ENCODE assay signal across 9 mouse cellular contexts in genomic region chr17:33539106-33539675, GRCm38 (mm10). TPM values are rescaled to one million over a fixed set of nuclear protein-coding genes. Genes with fewer than 3 reads are reported as not detected.
DNase-seq lines count a peak whose midpoint lies in the region; ATAC-seq and TF ChIP-seq lines count a peak whose summit lies in the region.
"Had no signal": no experiment of that assay in that cellular context is flagged by ENCODE, and none has a peak within 500 bp of the region (broad histone marks: within the 10 kb centered on the region; RNA-seq: fewer than 3 reads in every experiment).

No protein-coding gene starts in this region.

- TF ChIP-seq EP300 in lung, postnatal 0 days (IDR thresholded peaks at IDR 0.05), result no peak
- no peak for TF ChIP-seq EP300 in stomach, postnatal 0 days (optimal IDR thresholded peaks at IDR 0.05)

- peaks cover 18% of the 10 kb centered on the region for H3K36me3 ChIP-seq in forebrain, embryonic 15.5 days
- no peaks in the 10 kb centered on the region; the same call in 1 of the 2 replicates for H3K36me3 ChIP-seq in forebrain, embryonic 11.5 days (ENCODE audit: control insufficient read depth, insufficient read depth, low read length)
- peaks cover 2% of the 10 kb centered on the region; the same call in 1 of the 2 replicates for H3K36me3 ChIP-seq in midbrain, embryonic 11.5 days (ENCODE audit: control insufficient read depth, insufficient read depth, low read length)
- H3K36me3 ChIP-seq in midbrain, embryonic 16.5 days (ENCODE audit: control insufficient read depth, insufficient read depth, low read length), result peaks cover 15% of the 10 kb centered on the region
- peaks cover 36% of the 10 kb centered on the region for H3K36me3 ChIP-seq in lung, postnatal 0 days (ENCODE audit: insufficient read depth, low read length)
- H3K36me3 ChIP-seq in stomach, postnatal 0 days (ENCODE audit: control insufficient read depth, insufficient read depth, low read length), result 0 out of 2 replicates have a peak, but pooled peaks cover 4% of the 10 kb centered on the region

- 0 out of 2 replicates have a peak, but pooled peaks have one; percentile 13 for ATAC-seq in forebrain, embryonic 15.5 days (replicated peaks)
- no peak for ATAC-seq in forebrain, embryonic 11.5 days (replicated peaks; ENCODE audit: low FRiP score)
- no peak for ATAC-seq in midbrain, embryonic 11.5 days (ENCODE audit: low FRiP score)
- ATAC-seq in midbrain, embryonic 16.5 days, result no peak
- ATAC-seq in cerebellum, adult (ENCODE audit: insufficient number of reproducible peaks, low FRiP score, low TSS enrichment), result peak; percentile 15; the same call in 1 of the 2 replicates
- peak; percentile 58; the same call in 1 of the 2 replicates for ATAC-seq in lung, postnatal 0 days
- ATAC-seq in stomach, postnatal 0 days (ENCODE audit: low FRiP score, low TSS enrichment), result no peak

- intact Hi-C loops in heart, postnatal 14 days (cut with DNase I), result loop anchor here (1.0 to 10.0 kb wide), 2 partner anchors 100 to 266 kb away; no protein-coding TSS in a partner anchor

- 90% methylated on average over 3 of the region's 3 CpGs for WGBS in forebrain, embryonic 15.5 days
- WGBS in forebrain, embryonic 11.5 days, result 91% methylated on average over 3 of the region's 3 CpGs
- 93% methylated on average over 3 of the region's 3 CpGs for WGBS in midbrain, embryonic 11.5 days
- 95% methylated on average over 3 of the region's 3 CpGs for WGBS in midbrain, embryonic 16.5 days
- WGBS in lung, postnatal 0 days, result 89% methylated on average over 3 of the region's 3 CpGs
- WGBS in stomach, postnatal 0 days, result 88% methylated on average over 3 of the region's 3 CpGs

- H3K4me1 ChIP-seq in forebrain, embryonic 15.5 days, result no peaks in the 10 kb centered on the region
- H3K4me1 ChIP-seq in forebrain, embryonic 11.5 days (replicated peaks; ENCODE audit: control insufficient read depth, insufficient read depth, low read length), result no peaks in the 10 kb centered on the region
- H3K4me1 ChIP-seq in midbrain, embryonic 11.5 days (ENCODE audit: control insufficient read depth, insufficient read depth, low read length), result no peaks in the 10 kb centered on the region
- no peaks in the 10 kb centered on the region for H3K4me1 ChIP-seq in midbrain, embryonic 16.5 days (ENCODE audit: control insufficient read depth, insufficient read depth, low read length)
- no peaks in the 10 kb centered on the region for H3K4me1 ChIP-seq in lung, postnatal 0 days (ENCODE audit: insufficient read depth, low read depth, low read length)
- no peaks in the 10 kb centered on the region for H3K4me1 ChIP-seq in stomach, postnatal 0 days (replicated peaks; ENCODE audit: control insufficient read depth, insufficient read depth)
- H3K4me1 ChIP-seq: heart, embryonic 15.5 days had no signal

- peak; percentile 88 for TF ChIP-seq CTCF in lung, postnatal 0 days (IDR thresholded peaks at IDR 0.05)
- peak; percentile 86 for TF ChIP-seq CTCF in stomach, postnatal 0 days (IDR thresholded peaks at IDR 0.05; ENCODE audit: low read depth)

- DNase-seq in forebrain, embryonic 11.5 days (ENCODE audit: low spot score), result no peak
- peak; percentile 92 for DNase-seq in midbrain, embryonic 11.5 days (ENCODE audit: low spot score, missing footprints)
- DNase-seq in heart, postnatal 14 days, result peak; percentile 44 to 61
- DNase-seq in lung, postnatal 0 days (ENCODE audit: low spot score), result peak; percentile 64
- peak; percentile 38 for DNase-seq in stomach, postnatal 0 days (ENCODE audit: low spot score)

- no peak overlapping the region for H3K9ac ChIP-seq in forebrain, embryonic 15.5 days (replicated peaks)
- no peak overlapping the region for H3K9ac ChIP-seq in forebrain, embryonic 11.5 days (ENCODE audit: low read length)
- no peak overlapping the region for H3K9ac ChIP-seq in midbrain, embryonic 11.5 days (ENCODE audit: low read length)
- no peak overlapping the region for H3K9ac ChIP-seq in midbrain, embryonic 16.5 days (ENCODE audit: low read depth, low read length)
- no peak overlapping the region for H3K9ac ChIP-seq in lung, postnatal 0 days (replicated peaks; ENCODE audit: low read depth)
- H3K9ac ChIP-seq in stomach, postnatal 0 days (ENCODE audit: low read length), result no peak overlapping the region
- H3K9ac ChIP-seq: heart, embryonic 15.5 days had no signal

- no peaks in the 10 kb centered on the region for H3K9me3 ChIP-seq in forebrain, embryonic 15.5 days
- H3K9me3 ChIP-seq in forebrain, embryonic 11.5 days (ENCODE audit: control insufficient read depth, low read length), result no peaks in the 10 kb centered on the region
- no peaks in the 10 kb centered on the region for H3K9me3 ChIP-seq in midbrain, embryonic 11.5 days (ENCODE audit: control insufficient read depth, low read length)
- H3K9me3 ChIP-seq in midbrain, embryonic 16.5 days (replicated peaks; ENCODE audit: control insufficient read depth, low read length, poor library complexity, severe bottlenecking), result no peaks in the 10 kb centered on the region
- H3K9me3 ChIP-seq in lung, postnatal 0 days (ENCODE audit: low read length), result no peaks in the 10 kb centered on the region
- H3K9me3 ChIP-seq in stomach, postnatal 0 days (ENCODE audit: control insufficient read depth, low read length), result no peaks in the 10 kb centered on the region
- H3K9me3 ChIP-seq: heart, embryonic 15.5 days had no signal

- no peaks in the 10 kb centered on the region for H3K27me3 ChIP-seq in forebrain, embryonic 15.5 days
- H3K27me3 ChIP-seq in forebrain, embryonic 11.5 days (ENCODE audit: control insufficient read depth, insufficient read depth, low read length), result no peaks in the 10 kb centered on the region
- no peaks in the 10 kb centered on the region for H3K27me3 ChIP-seq in midbrain, embryonic 11.5 days (ENCODE audit: control insufficient read depth, insufficient read depth, low read length)
- no peaks in the 10 kb centered on the region for H3K27me3 ChIP-seq in midbrain, embryonic 16.5 days (ENCODE audit: control insufficient read depth, insufficient read depth, low read depth, low read length)
- H3K27me3 ChIP-seq in lung, postnatal 0 days (replicated peaks; ENCODE audit: insufficient read depth, low read length), result no peaks in the 10 kb centered on the region
- no peaks in the 10 kb centered on the region for H3K27me3 ChIP-seq in stomach, postnatal 0 days (ENCODE audit: control insufficient read depth, insufficient read depth, low read length)
- H3K27me3 ChIP-seq: heart, embryonic 15.5 days had no signal

- no peak overlapping the region for H3K4me3 ChIP-seq in forebrain, embryonic 15.5 days
- H3K4me3 ChIP-seq in forebrain, embryonic 11.5 days (ENCODE audit: low read depth, low read length), result no peak overlapping the region
- H3K4me3 ChIP-seq in midbrain, embryonic 11.5 days (ENCODE audit: low read depth, low read length), result no peak overlapping the region
- H3K4me3 ChIP-seq in midbrain, embryonic 16.5 days (ENCODE audit: low read depth, low read length), result no peak overlapping the region
- H3K4me3 ChIP-seq in lung, postnatal 0 days (ENCODE audit: low read depth, low read length), result no peak overlapping the region
- no peak overlapping the region for H3K4me3 ChIP-seq in stomach, postnatal 0 days (ENCODE audit: low read depth, low read length)
- H3K4me3 ChIP-seq: heart, embryonic 15.5 days had no signal

- H3K4me2 ChIP-seq in forebrain, embryonic 15.5 days (replicated peaks), result no peak overlapping the region
- no peak overlapping the region for H3K4me2 ChIP-seq in forebrain, embryonic 11.5 days (ENCODE audit: low read depth, low read length, severe bottlenecking)
- H3K4me2 ChIP-seq in midbrain, embryonic 11.5 days, result no peak overlapping the region
- no peak overlapping the region for H3K4me2 ChIP-seq in midbrain, embryonic 16.5 days (ENCODE audit: low read length)
- H3K4me2 ChIP-seq in lung, postnatal 0 days (replicated peaks; ENCODE audit: low read depth, low read length), result no peak overlapping the region
- no peak overlapping the region for H3K4me2 ChIP-seq in stomach, postnatal 0 days (replicated peaks; ENCODE audit: low read depth)
- H3K4me2 ChIP-seq: heart, embryonic 15.5 days had no signal

- no peak overlapping the region for H3K27ac ChIP-seq in forebrain, embryonic 15.5 days (replicated peaks)
- no peak overlapping the region for H3K27ac ChIP-seq in forebrain, embryonic 11.5 days (ENCODE audit: low read depth, low read length)
- no peak overlapping the region for H3K27ac ChIP-seq in midbrain, embryonic 11.5 days (ENCODE audit: low read depth, low read length)
- no peak overlapping the region for H3K27ac ChIP-seq in midbrain, embryonic 16.5 days (ENCODE audit: low read length)
- H3K27ac ChIP-seq in lung, postnatal 0 days (ENCODE audit: low read length), result no peak overlapping the region
- H3K27ac ChIP-seq in stomach, postnatal 0 days (replicated peaks), result no peak overlapping the region
- H3K27ac ChIP-seq: heart, embryonic 15.5 days had no signal

RNA-seq across cellular contexts. Expression of gene Adamts10, which starts 15.2 kb away (rescaled TPM):
- polyA plus RNA-seq in forebrain, embryonic 15.5 days (2015; fragmentation: Nextera tagmentation; extraction: Ambion mirVana), result 37.8 and 40.7 TPM in 2 replicates
- 51.2 and 54.7 TPM in 2 replicates for polyA plus RNA-seq in forebrain, embryonic 11.5 days (2014; fragmentation: Nextera tagmentation; extraction: Ambion mirVana)
- 22.7 and 25.9 TPM in 2 replicates for polyA plus RNA-seq in midbrain, embryonic 11.5 days (2014; fragmentation: Nextera tagmentation; extraction: Ambion mirVana)
- polyA plus RNA-seq in midbrain, embryonic 16.5 days (2015; fragmentation: Nextera tagmentation; extraction: Ambion mirVana), result 62.2 and 66.8 TPM in 2 replicates
- total RNA-seq in heart, postnatal 14 days (2021), result 10 to 100 TPM; 31.7 to 38.4 TPM
- 79.8 and 90.6 TPM in 2 replicates for polyA plus RNA-seq in lung, postnatal 0 days (2015; fragmentation: Nextera tagmentation; extraction: Ambion mirVana)
- 12.5 and 15.1 TPM in 2 replicates for polyA plus RNA-seq in stomach, postnatal 0 days (2015; fragmentation: Nextera tagmentation; extraction: Ambion mirVana)

RNA-seq across cellular contexts. Expression of gene Myo1f, which starts 16.3 kb away (rescaled TPM):
- polyA plus RNA-seq in forebrain, embryonic 15.5 days (2015; fragmentation: Nextera tagmentation; extraction: Ambion mirVana), result 1.7 and 2.1 TPM in 2 replicates
- polyA plus RNA-seq in forebrain, embryonic 11.5 days (2014; fragmentation: Nextera tagmentation; extraction: Ambion mirVana), result 1.5 and 2.2 TPM in 2 replicates
- 3.0 and 3.3 TPM in 2 replicates for polyA plus RNA-seq in midbrain, embryonic 11.5 days (2014; fragmentation: Nextera tagmentation; extraction: Ambion mirVana)
- polyA plus RNA-seq in midbrain, embryonic 16.5 days (2015; fragmentation: Nextera tagmentation; extraction: Ambion mirVana), result 1.5 and 1.6 TPM in 2 replicates
- total RNA-seq in heart, postnatal 14 days (2021), result 1 to 10 TPM; 2.1 to 3.1 TPM
- 6.5 and 8.1 TPM in 2 replicates for polyA plus RNA-seq in lung, postnatal 0 days (2015; fragmentation: Nextera tagmentation; extraction: Ambion mirVana)
- 0.98 and 1.5 TPM in 2 replicates for polyA plus RNA-seq in stomach, postnatal 0 days (2015; fragmentation: Nextera tagmentation; extraction: Ambion mirVana)

Comparison
In these comparisons a context has a peak if more than half of its experiments do, and no peak if none do; other contexts are left out.
1. ATAC-seq: peak in forebrain, embryonic 15.5 days (single experiment), cerebellum, adult (single experiment) and lung, postnatal 0 days (single experiment); none in forebrain, embryonic 11.5 days (single experiment), midbrain, embryonic 11.5 days (single experiment), midbrain, embryonic 16.5 days (single experiment) and stomach, postnatal 0 days (single experiment).